Comparison of ENCODE assay signal across 8 mouse cellular contexts in the genomic region with DNA sequence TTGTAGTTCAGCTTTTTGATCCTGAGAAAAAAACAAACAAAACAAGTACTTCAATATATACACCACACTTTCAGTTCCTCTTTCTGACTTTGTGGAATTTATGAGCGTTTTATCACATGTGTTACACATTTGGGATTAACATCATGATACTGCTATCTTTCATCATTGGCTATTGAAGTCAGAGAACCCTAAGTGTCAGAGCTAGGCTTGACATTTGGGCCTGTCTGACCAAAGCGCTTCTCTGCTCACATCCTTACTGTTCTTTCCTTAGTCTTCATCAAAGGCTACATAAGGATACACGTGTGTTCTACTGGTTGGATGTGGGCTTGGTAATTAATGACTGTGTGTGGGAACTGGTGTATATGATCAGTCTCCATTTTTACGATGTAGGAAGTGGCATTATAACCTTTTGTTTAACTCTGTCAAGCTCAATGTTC. TPM values are rescaled to one million over a fixed set of nuclear protein-coding genes. Genes with fewer than 3 reads are reported as not detected.
A peak's percentile ranks its signal among the peaks of the same experiment; 100 is the strongest.
DNase-seq lines count a peak whose midpoint lies in the region; ATAC-seq lines count a peak whose summit lies in the region.
"Had no signal": no experiment of that assay in that cellular context is flagged by ENCODE, and none has a peak within 500 bp of the region (broad histone marks: within the 10 kb centered on the region; RNA-seq: fewer than 3 reads in every experiment).

No protein-coding gene starts in this region.

- 54% methylated on average over 4 of the region's 4 CpGs for WGBS in lung, embryonic 16.5 days
- 87% methylated on average over 4 of the region's 4 CpGs for WGBS in forebrain, embryonic 13.5 days
- WGBS in liver, embryonic 15.5 days (ENCODE audit: insufficient replicate concordance): 43% methylated on average over 4 of the region's 4 CpGs
- WGBS in stomach, embryonic 15.5 days: 59% methylated on average over 4 of the region's 4 CpGs

- 0 out of 2 replicates have a peak overlapping the region, but pooled peaks have one; percentile 4 for H3K4me3 ChIP-seq in lung, embryonic 16.5 days (ENCODE audit: low read length)
- peak overlapping the region; percentile 97; the same call in 1 of the 2 replicates for H3K4me3 ChIP-seq in forebrain, embryonic 13.5 days
- peak overlapping the region; percentile 88; the same call in 1 of the 2 replicates for H3K4me3 ChIP-seq in liver, embryonic 15.5 days (replicated peaks)
- H3K4me3 ChIP-seq in stomach, embryonic 15.5 days (replicated peaks): peak overlapping the region; percentile 97; the same call in 1 of the 2 replicates

- H3K9ac ChIP-seq in lung, embryonic 16.5 days (ENCODE audit: low read length): 0 out of 2 replicates have a peak overlapping the region, but pooled peaks have one; percentile 36
- peak overlapping the region; percentile 45; the same call in 1 of the 2 replicates for H3K9ac ChIP-seq in forebrain, embryonic 13.5 days
- no peak overlapping the region for H3K9ac ChIP-seq in liver, embryonic 15.5 days
- no peak overlapping the region for H3K9ac ChIP-seq in stomach, embryonic 15.5 days

- no peak overlapping the region for H3K27ac ChIP-seq in lung, embryonic 16.5 days (ENCODE audit: low read length)
- no peak overlapping the region; the same call in 1 of the 2 replicates for H3K27ac ChIP-seq in forebrain, embryonic 13.5 days
- H3K27ac ChIP-seq in liver, embryonic 15.5 days (replicated peaks): peak overlapping the region; percentile 55
- no peak overlapping the region for H3K27ac ChIP-seq in stomach, embryonic 15.5 days

- no peaks in the 10 kb centered on the region for H3K9me3 ChIP-seq in lung, embryonic 16.5 days (ENCODE audit: control insufficient read depth, low read length)
- H3K9me3 ChIP-seq in forebrain, embryonic 13.5 days (replicated peaks): no peaks in the 10 kb centered on the region
- H3K9me3 ChIP-seq in liver, embryonic 15.5 days (replicated peaks): no peaks in the 10 kb centered on the region
- H3K9me3 ChIP-seq in stomach, embryonic 15.5 days: no peaks in the 10 kb centered on the region

- H3K4me2 ChIP-seq in lung, embryonic 16.5 days (ENCODE audit: low read depth, low read length): peak overlapping the region; percentile 91
- peak overlapping the region; percentile 86 for H3K4me2 ChIP-seq in forebrain, embryonic 13.5 days
- peak overlapping the region; percentile 92 for H3K4me2 ChIP-seq in liver, embryonic 15.5 days
- H3K4me2 ChIP-seq in stomach, embryonic 15.5 days: peak overlapping the region; percentile 87

- ATAC-seq in lung, embryonic 16.5 days (ENCODE audit: low read depth): no peak
- no peak for ATAC-seq in forebrain, embryonic 13.5 days
- no peak for ATAC-seq in liver, embryonic 15.5 days (ENCODE audit: insufficient read depth)
- no peak for ATAC-seq in stomach, embryonic 15.5 days (ENCODE audit: insufficient read depth, low FRiP score, low read depth)
- no peak for ATAC-seq in CD4-positive, CD25-positive, alpha-beta regulatory T cell, adult 4 months

- no peaks in the 10 kb centered on the region for H3K27me3 ChIP-seq in lung, embryonic 16.5 days (ENCODE audit: control insufficient read depth, insufficient read depth, low read depth, low read length)
- no peaks in the 10 kb centered on the region for H3K27me3 ChIP-seq in forebrain, embryonic 13.5 days
- no peaks in the 10 kb centered on the region for H3K27me3 ChIP-seq in liver, embryonic 15.5 days
- H3K27me3 ChIP-seq in stomach, embryonic 15.5 days (replicated peaks): no peaks in the 10 kb centered on the region

- H3K4me1 ChIP-seq in lung, embryonic 16.5 days (replicated peaks; ENCODE audit: control insufficient read depth, insufficient read depth, low read length): peaks cover 12% of the 10 kb centered on the region
- peaks cover 30% of the 10 kb centered on the region for H3K4me1 ChIP-seq in forebrain, embryonic 13.5 days
- peaks cover 50% of the 10 kb centered on the region for H3K4me1 ChIP-seq in liver, embryonic 15.5 days (replicated peaks)
- peaks cover 17% of the 10 kb centered on the region; the same call in 1 of the 2 replicates for H3K4me1 ChIP-seq in stomach, embryonic 15.5 days

- no peaks in the 10 kb centered on the region for H3K36me3 ChIP-seq in lung, embryonic 16.5 days (ENCODE audit: control insufficient read depth, insufficient read depth, low read length)
- H3K36me3 ChIP-seq in forebrain, embryonic 13.5 days (ENCODE audit: poor library complexity, severe bottlenecking): peaks cover 14% of the 10 kb centered on the region
- H3K36me3 ChIP-seq in liver, embryonic 15.5 days (replicated peaks): peaks cover 16% of the 10 kb centered on the region
- H3K36me3 ChIP-seq in stomach, embryonic 15.5 days: 0 out of 2 replicates have a peak, but pooled peaks cover 7% of the 10 kb centered on the region

- no peak for DNase-seq in lung, adult 18-20 months
- DNase-seq in gastrocnemius, postnatal 4 days (ENCODE audit: low spot score in 2 of 2): no peak
- DNase-seq: adrenal gland, postnatal 14 days had no signal

RNA-seq across cellular contexts. Expression of gene Alg9, which starts 0.8 kb away (rescaled TPM):
- 35.0 and 39.0 TPM in 2 replicates for polyA plus RNA-seq in lung, embryonic 16.5 days (2015; fragmentation: Nextera tagmentation; extraction: Ambion mirVana)
- polyA plus RNA-seq in forebrain, embryonic 13.5 days (2015; fragmentation: Nextera tagmentation; extraction: Ambion mirVana): 33.5 and 38.4 TPM in 2 replicates
- polyA plus RNA-seq in liver, embryonic 15.5 days (2015; fragmentation: Nextera tagmentation; extraction: Ambion mirVana): 14.3 and 14.4 TPM in 2 replicates
- polyA plus RNA-seq in stomach, embryonic 15.5 days (2015; fragmentation: Nextera tagmentation; extraction: Ambion mirVana): 36.7 and 40.6 TPM in 2 replicates
- polyA plus RNA-seq in CD4-positive, CD25-positive, alpha-beta regulatory T cell, adult 4 months (2017; shearing (Covaris generic)): 1 to 10 TPM; 9.2 to 9.9 TPM
- total RNA-seq in gastrocnemius, postnatal 4 days (2021): 10 to 100 TPM; 15.0 to 16.3 TPM

RNA-seq across cellular contexts. Expression of gene 1110032A03Rik, which starts 1.3 kb away (rescaled TPM):
- polyA plus RNA-seq in lung, embryonic 16.5 days (2015; fragmentation: Nextera tagmentation; extraction: Ambion mirVana): 46.3 and 51.8 TPM in 2 replicates
- polyA plus RNA-seq in forebrain, embryonic 13.5 days (2015; fragmentation: Nextera tagmentation; extraction: Ambion mirVana): 44.2 and 47.1 TPM in 2 replicates
- 17.4 and 18.6 TPM in 2 replicates for polyA plus RNA-seq in liver, embryonic 15.5 days (2015; fragmentation: Nextera tagmentation; extraction: Ambion mirVana)
- 31.2 and 32.6 TPM in 2 replicates for polyA plus RNA-seq in stomach, embryonic 15.5 days (2015; fragmentation: Nextera tagmentation; extraction: Ambion mirVana)
- 10 to 100 TPM; 18.2 to 23.2 TPM for polyA plus RNA-seq in CD4-positive, CD25-positive, alpha-beta regulatory T cell, adult 4 months (2017; shearing (Covaris generic))
- 10 to 100 TPM; 15.9 to 16.9 TPM for total RNA-seq in gastrocnemius, postnatal 4 days (2021)

RNA-seq across cellular contexts. Expression of gene Fdxacb1, which starts 6.0 kb away (rescaled TPM):
- 13.8 and 15.0 TPM in 2 replicates for polyA plus RNA-seq in lung, embryonic 16.5 days (2015; fragmentation: Nextera tagmentation; extraction: Ambion mirVana)
- polyA plus RNA-seq in forebrain, embryonic 13.5 days (2015; fragmentation: Nextera tagmentation; extraction: Ambion mirVana): 10.9 and 12.3 TPM in 2 replicates
- polyA plus RNA-seq in liver, embryonic 15.5 days (2015; fragmentation: Nextera tagmentation; extraction: Ambion mirVana): 8.5 and 10.3 TPM in 2 replicates
- polyA plus RNA-seq in stomach, embryonic 15.5 days (2015; fragmentation: Nextera tagmentation; extraction: Ambion mirVana): 12.3 and 12.5 TPM in 2 replicates
- polyA plus RNA-seq in CD4-positive, CD25-positive, alpha-beta regulatory T cell, adult 4 months (2017; shearing (Covaris generic)): 10 to 100 TPM in 1 of 2 experiments, 1 to 10 TPM in 1; 6.5 to 17.9 TPM
- total RNA-seq in gastrocnemius, postnatal 4 days (2021): 1 to 10 TPM; 5.9 to 6.9 TPM

RNA-seq across cellular contexts. Expression of gene Hspb2, which starts 21.9 kb away (rescaled TPM):
- polyA plus RNA-seq in lung, embryonic 16.5 days (2015; fragmentation: Nextera tagmentation; extraction: Ambion mirVana): 21.1 and 26.2 TPM in 2 replicates
- polyA plus RNA-seq in forebrain, embryonic 13.5 days (2015; fragmentation: Nextera tagmentation; extraction: Ambion mirVana): not detected in 2 replicates
- 2.1 and 3.5 TPM in 2 replicates for polyA plus RNA-seq in liver, embryonic 15.5 days (2015; fragmentation: Nextera tagmentation; extraction: Ambion mirVana)
- polyA plus RNA-seq in stomach, embryonic 15.5 days (2015; fragmentation: Nextera tagmentation; extraction: Ambion mirVana): 5.4 and 6.9 TPM in 2 replicates
- not detected for polyA plus RNA-seq in CD4-positive, CD25-positive, alpha-beta regulatory T cell, adult 4 months (2017; shearing (Covaris generic))
- total RNA-seq in gastrocnemius, postnatal 4 days (2021): 100 to 1,000 TPM; 135 to 140 TPM

RNA-seq across cellular contexts. Expression of gene Cryab, which starts 22.9 kb away (rescaled TPM):
- polyA plus RNA-seq in lung, embryonic 16.5 days (2015; fragmentation: Nextera tagmentation; extraction: Ambion mirVana): 173 and 174 TPM in 2 replicates
- 4.7 and 6.5 TPM in 2 replicates for polyA plus RNA-seq in forebrain, embryonic 13.5 days (2015; fragmentation: Nextera tagmentation; extraction: Ambion mirVana)
- polyA plus RNA-seq in liver, embryonic 15.5 days (2015; fragmentation: Nextera tagmentation; extraction: Ambion mirVana): 9.9 and 15.2 TPM in 2 replicates
- polyA plus RNA-seq in stomach, embryonic 15.5 days (2015; fragmentation: Nextera tagmentation; extraction: Ambion mirVana): 64.1 and 74.6 TPM in 2 replicates
- not detected for polyA plus RNA-seq in CD4-positive, CD25-positive, alpha-beta regulatory T cell, adult 4 months (2017; shearing (Covaris generic))
- total RNA-seq in gastrocnemius, postnatal 4 days (2021): 100 to 1,000 TPM; 649 to 722 TPM

Comparison
In these comparisons a context has a peak if more than half of its experiments do, and no peak if none do; other contexts are left out.
1. H3K4me3 ChIP-seq: peak in every context shown above with its lines; median percentile 97 in forebrain, embryonic 13.5 days; 97 in stomach, embryonic 15.5 days; 88 in liver, embryonic 15.5 days; 4 in lung, embryonic 16.5 days.
2. H3K9ac ChIP-seq: peak in lung, embryonic 16.5 days (single experiment) and forebrain, embryonic 13.5 days (single experiment); none in liver, embryonic 15.5 days (single experiment) and stomach, embryonic 15.5 days (single experiment).
3. Peak in every context shown above with its lines, with median percentiles within 50 percentile points of each other: H3K4me2 ChIP-seq.